Mouse (Mus musculus): ENCODE data around the gene Pitpnc1.
A peak's percentile ranks its signal among the peaks of the same experiment; 100 is the strongest.

Gene Pitpnc1

DNA sequence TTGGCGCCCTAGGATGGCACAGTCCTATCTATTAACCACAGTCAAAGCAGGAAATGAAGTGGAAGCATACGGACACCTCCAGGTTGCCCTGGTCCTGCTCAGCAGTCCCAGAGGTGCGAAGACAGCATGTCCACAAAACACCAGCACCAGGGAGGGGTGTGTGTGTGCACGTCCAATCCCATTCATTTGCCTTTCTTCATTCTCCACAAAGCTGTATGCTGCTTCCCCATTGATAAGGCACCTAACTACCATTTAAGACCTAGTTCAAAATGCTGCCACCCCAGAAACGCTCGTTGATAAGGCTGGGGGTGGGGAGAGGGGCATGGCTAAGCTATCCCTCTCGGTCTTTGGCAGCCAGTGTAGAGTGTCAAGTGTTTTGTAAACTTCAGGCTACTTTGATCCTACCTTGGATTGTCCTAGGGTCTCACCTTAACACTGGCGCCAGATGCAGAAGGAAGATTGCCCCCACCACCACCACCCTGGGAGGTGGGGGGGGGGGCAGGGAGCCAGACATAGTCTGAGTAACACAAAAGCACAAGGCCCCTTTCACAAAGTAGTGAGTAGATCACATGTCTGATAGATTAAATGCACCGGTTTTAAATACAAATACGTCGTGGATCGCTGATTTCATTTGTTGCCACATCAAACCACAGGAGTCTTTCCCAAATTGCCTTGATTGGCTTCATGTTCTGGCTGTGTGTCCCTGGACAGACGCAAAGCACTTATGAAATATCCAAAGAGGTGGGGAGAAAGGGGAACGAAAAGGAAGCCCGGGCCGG, 2.1 kb downstream of the Pitpnc1 start:
- DNase-seq (ENCODE audit: low read depth, low spot score): peak; percentile 53

- DNase-seq (ENCODE audit: low read depth, low spot score): no peak
These were observed 3.7 kb downstream of the Pitpnc1 start for GRCm38 (mm10) chr11:107466611-107467391.

DNA sequence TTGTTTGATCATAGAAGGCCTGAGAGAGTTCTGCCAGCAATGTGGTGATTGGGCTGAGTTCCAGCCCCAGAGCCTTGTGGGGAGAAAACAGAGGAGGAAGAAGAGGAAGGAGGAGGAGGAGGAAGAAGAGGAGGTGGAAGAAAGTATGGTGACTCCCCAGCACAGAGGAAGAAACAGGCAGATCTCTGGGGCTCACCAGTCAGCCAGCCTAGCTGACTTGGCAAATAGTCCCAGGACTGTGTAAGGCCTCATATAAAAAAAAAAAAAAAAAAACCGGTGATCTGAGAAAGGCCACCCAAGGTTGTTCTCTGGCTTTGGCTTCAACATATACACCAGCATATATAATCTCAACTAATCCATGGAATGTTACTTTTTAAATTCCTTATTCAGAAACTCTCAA, 4.5 kb downstream of the Pitpnc1 start:
- no peak for DNase-seq (ENCODE audit: low read depth, low spot score)

- peak; percentile 46 for DNase-seq (ENCODE audit: low read depth, low spot score)
These were observed 5.5 kb downstream of the Pitpnc1 start for GRCm38 (mm10) chr11:107465041-107465440.

- peak; percentile 62 for DNase-seq (ENCODE audit: low read depth, low spot score)
These were observed 6.4 kb downstream of the Pitpnc1 start for GRCm38 (mm10) chr11:107464141-107464540.

GRCm38 (mm10) chr11:107463251-107463681, 7.2 kb downstream of the Pitpnc1 start:
- no peak for DNase-seq (ENCODE audit: low read depth, low spot score)

- peak; percentile 54 for DNase-seq (ENCODE audit: low read depth, low spot score)
These were observed 8.0 kb downstream of the Pitpnc1 start for GRCm38 (mm10) chr11:107462478-107462877.

DNA sequence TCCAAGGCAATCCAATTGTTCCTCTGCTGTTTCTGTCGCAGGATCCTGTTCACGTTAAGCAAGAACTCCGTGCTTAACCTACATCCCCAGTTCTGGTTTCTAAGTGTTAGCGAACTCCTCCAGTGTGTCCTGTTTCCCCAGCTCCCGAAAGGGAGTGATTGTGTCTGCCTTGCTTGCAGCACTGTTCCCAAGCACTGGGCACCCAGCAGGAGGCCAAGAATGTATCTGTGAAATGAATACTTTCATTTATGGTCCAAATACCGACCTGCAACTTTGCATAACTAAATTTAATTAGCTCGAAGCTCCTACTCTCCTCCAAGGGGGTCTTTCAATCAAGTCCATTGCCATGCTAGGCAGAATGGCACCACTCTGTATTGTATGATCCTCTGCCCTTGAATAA, 10.7 kb downstream of the Pitpnc1 start:
- DNase-seq (ENCODE audit: low read depth, low spot score): no peak

GRCm38 (mm10) chr11:107458986-107459385, 11.5 kb downstream of the Pitpnc1 start:
- DNase-seq (ENCODE audit: low read depth, low spot score): peak; percentile 71

DNA sequence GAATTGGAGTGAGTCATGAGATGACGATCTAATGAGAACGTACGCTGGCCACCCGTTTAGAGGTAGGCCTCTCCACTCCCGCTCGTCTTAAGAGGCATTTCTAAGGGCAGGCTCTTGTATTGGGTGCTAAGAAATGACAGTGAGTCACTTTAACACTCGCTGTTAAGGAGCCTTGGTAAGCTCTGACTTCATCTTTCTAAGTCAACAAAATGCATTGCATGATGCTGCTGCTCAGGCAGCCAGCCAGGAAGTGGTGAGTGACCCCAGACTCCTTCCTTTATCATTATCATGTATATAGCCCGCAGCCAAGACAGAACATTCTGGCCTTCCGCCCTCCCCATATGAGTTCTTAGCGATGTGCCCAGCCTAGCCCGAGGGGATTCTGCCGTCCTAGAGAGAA, 12.2 kb downstream of the Pitpnc1 start:
- peak; percentile 74 for DNase-seq (ENCODE audit: low read depth, low spot score)

DNA sequence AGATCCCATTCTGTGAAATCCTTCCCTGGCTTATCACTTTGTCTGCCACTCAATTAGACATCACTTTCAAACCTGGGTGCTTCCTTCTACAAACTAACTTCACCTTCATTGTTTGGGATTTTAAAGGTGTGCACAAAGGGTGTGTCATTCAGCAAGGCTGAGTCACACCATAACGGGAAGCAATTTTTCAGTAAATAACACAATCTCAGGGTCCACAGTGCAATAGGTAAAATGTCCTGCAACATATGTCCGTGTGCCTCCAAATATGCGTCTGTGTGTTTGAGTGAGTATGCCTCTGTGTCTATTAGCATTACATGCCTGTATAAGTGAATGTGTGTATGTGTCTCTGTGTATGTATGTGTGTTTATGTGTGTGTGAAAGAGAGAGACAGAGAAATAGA, 13.2 kb downstream of the Pitpnc1 start:
- DNase-seq (ENCODE audit: low read depth, low spot score): no peak

DNA sequence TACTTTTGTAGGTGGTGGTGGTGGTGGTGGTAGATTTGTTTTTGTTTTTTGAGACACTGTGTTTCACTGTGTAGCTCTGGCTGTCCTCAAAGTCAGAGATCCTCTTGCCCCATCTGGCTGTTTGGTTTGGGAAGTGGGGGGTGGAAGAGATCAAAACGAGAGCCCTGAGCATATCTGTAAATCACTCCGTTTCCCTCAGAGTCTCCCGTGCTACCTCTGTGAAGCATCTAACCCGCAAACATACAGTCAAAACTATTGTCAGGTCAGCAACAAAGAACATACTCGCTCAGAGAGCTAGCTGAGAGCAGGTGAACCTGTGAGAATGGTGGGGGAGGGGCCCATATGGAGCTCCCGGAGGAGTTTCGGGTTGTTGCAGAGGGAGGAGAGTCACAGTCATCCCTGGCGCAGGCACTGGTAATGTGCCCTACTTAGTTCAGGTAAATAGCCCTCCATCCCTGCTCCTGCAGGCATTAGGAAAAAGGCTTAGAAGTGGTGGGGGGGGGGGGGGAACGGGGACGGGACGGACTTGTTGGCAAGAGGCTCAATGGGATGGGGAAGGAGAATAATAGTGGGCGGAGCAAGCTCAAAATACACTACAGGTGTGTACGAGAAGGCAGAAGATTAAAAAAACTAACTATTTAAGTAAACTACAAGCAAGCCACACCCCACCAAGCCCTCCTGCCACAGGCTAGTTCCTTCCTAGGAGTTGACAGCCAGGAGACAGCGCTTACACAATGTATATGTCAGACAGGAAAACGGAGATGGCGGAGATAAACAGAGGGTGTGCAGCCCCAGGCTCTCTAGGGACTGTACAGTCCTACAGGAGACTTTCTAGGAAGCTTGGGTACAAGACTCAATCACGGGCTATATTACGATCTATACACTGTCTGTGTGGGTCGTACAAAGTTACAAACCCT, 15.7 kb downstream of the Pitpnc1 start:
- DNase-seq (ENCODE audit: low read depth, low spot score): peak; percentile 59

- DNase-seq (ENCODE audit: low read depth, low spot score): peak; percentile 85
These were observed 18.4 kb downstream of the Pitpnc1 start for GRCm38 (mm10) chr11:107452053-107452452.

- peak; percentile 87 for DNase-seq (ENCODE audit: low read depth, low spot score)
These were observed 19.4 kb downstream of the Pitpnc1 start for GRCm38 (mm10) chr11:107451106-107451505.

DNA sequence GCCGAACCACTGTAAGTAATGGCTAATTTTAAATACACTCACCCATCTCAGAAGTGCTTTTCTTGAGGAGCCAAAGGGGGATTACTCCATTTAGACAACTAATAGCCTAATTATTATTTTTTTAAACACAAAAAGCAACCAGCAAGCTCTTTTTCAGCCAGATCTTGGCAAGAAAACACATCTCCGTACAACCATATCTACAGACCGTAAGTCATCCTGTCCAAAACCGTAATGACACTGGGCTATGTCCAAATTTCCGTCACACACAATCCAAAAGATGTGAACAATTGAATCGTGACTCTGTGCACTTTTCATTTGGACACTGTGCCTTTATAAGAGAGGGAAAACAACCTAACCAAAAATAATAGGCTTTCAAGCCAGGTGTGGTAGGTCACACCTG, 20.4 kb downstream of the Pitpnc1 start:
- no peak for DNase-seq (ENCODE audit: low read depth, low spot score)

DNA sequence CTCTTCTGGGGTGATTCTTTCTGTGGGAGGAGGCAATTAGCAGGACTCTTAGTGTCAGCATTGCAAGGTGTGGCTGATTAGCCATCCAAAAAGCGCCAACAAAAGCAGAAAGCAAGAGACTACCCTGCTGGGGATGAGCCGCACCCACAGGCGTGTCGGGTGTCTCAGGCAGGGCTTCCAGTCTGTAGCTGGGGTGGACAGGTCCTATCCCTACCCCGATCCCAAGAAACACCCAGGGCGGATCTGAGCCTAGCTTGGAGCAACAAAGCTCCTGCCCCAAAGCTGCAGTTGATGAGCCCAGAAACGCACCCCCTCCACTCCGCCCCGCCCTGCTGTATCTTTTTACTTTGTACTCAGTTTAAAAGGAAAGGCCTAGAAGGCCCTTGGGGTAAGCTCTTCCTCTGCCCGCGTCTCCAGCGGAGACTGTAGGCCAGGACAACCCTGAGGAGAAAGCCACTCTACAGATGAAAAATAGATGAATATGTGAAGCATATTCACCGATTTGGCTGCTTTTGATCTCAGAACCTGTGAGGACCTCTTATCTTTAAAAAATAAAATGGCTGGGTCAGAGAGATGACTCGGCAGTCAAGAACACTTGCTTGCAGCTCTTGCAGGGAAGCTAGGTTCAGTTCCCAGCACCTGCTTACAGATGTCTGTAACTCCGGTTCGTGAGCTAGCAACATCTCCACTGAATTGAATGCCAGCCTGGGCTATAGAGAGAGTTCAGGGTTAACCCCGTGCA, 21.2 kb downstream of the Pitpnc1 start:
- DNase-seq (ENCODE audit: low read depth, low spot score): peak; percentile 59

DNA sequence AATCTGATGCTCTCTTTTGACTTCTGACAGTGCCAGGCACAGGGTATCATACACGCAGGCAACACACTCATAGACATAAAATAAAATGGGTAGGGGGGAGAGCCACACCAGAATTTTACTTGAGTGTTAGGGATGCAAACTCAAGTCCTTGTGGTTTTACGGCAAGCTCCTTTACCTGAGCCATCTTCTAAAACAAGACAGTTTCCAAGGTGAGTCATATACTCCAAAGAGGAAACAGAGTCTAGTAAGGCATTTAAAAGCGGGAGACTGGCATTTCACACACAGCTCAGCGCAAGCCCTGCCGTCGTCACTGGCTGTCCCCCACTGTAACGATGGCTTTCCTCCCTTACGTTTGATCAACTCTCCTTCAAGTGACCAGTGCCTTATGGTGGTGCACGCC, 22.6 kb downstream of the Pitpnc1 start:
- peak; percentile 54 for DNase-seq (ENCODE audit: low read depth, low spot score)

DNA sequence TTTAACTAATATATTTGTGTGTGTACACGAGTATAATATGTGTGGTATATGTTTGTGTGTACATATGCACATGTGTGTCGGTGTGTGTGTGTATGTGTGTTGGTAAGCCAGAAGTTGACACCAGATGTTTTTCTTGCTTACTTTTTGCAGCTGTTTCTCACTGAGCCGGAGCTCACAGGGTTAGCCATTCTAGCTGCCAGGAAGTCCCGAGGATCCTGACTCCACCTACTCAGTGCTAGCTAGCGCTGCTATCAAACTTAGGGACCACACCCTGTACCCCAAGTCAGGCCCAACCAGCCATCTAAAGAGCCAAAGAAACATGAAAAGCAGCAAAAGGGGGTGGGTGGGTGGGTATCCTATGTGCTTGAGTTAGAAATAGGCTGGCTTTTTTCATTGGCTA, 23.1 kb downstream of the Pitpnc1 start:
- peak; percentile 73 for DNase-seq (ENCODE audit: low read depth, low spot score)

DNA sequence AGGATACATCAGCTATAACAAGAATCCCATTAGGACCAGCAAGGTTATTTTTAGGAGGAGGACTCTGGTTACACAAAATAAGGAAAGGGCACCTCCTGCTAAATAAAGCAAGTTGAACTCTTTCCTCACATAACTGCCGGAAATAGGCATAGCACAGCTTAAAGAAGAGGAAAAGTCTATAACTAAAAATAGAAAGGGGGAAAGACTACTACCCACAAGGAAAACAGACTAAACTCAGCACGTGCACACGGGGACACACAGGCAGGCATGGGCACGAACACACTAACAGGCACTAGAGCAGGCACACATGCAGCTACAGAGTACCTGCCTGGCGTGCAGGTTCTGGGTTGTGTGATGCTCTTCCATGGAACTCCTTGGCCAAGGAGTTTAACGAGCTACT, 23.8 kb downstream of the Pitpnc1 start:
- no peak for DNase-seq (ENCODE audit: low read depth, low spot score)

GRCm38 (mm10) chr11:107445683-107446082, 24.8 kb downstream of the Pitpnc1 start:
- no peak for DNase-seq (ENCODE audit: low read depth, low spot score)

All from CD4-positive helper T cell, adult 2 months (primary cell).